Mouse (Mus musculus) embryonic fibroblast, embryonic 13.5 days (primary cell): ENCODE measurements around the gene Dhx33. TPM values are rescaled to one million over a fixed set of nuclear protein-coding genes. Genes with fewer than 3 reads are reported as not detected.

Source experiments
- H3K27ac ChIP-seq: 2 replicates; pipeline ENCODE4 v1.5.1; 2012; ENCODE audit warnings: low read length, control low read depth, inconsistent platforms; ENCODE audit not compliant: insufficient read depth
- H3K4me1 ChIP-seq: 2 replicates; pipeline ENCODE4 v1.6.1; 2011; ENCODE audit warnings: low read length; ENCODE audit not compliant: control insufficient read depth, insufficient read depth
- H3K4me3 ChIP-seq: 2 replicates; pipeline ENCODE4 v1.5.1; 2011; ENCODE audit warnings: mild to moderate bottlenecking, control low read depth, low read length; ENCODE audit not compliant: insufficient read depth
- CTCF ChIP-seq: IDR thresholded peaks from 2 replicates; pipeline ENCODE4 v1.5.1; 2011; ENCODE audit warnings: mild to moderate bottlenecking, control low read depth, low read length, moderate library complexity, borderline replicate concordance; ENCODE audit not compliant: insufficient read depth
- POLR2A ChIP-seq: IDR thresholded peaks from 2 replicates; pipeline ENCODE4 v1.6.1; 2011; ENCODE audit warnings: low read depth, mild to moderate bottlenecking, control low read depth, low read length, moderate library complexity
- polyA plus RNA-seq: library from polyadenylated mRNA; stranded (reverse); fragments of >200 nt; gene quantifications from 2 replicates; pipeline ENCODE4 v1.2.4, GENCODE M21; 2011; ENCODE audit warnings: low read depth; ENCODE audit not compliant: missing spikeins, insufficient read length

Dhx33 gene
- polyA plus RNA-seq, 1 experiment: 38.4 TPM

- Histone ChIP-seq H3K27ac (no peak overlapping the region), H3K4me3 (no peak overlapping the region), H3K4me1 (peaks cover 9% of the 10 kb centered on the region)
- TF ChIP-seq CTCF: no peak
- TF ChIP-seq POLR2A: no peak
Measured at GRCm38 (mm10) chr11:71001167-71001566, 3.1 kb downstream of the Dhx33 start.

GRCm38 (mm10) chr11:70982557-70983228 is 21.5 kb downstream of the Dhx33 start, which contains the start of gene C1qbp:
C1qbp (minus strand) TSS chr11:70983026.
- Histone ChIP-seq H3K27ac (no peak within 1 kb of the TSS), H3K4me3 (peak within 1 kb of the TSS; percentile 96), H3K4me1 (peaks cover 4% of the 10 kb centered on the region; the same call in 1 of the 2 replicates)
- TF ChIP-seq CTCF: peak; percentile 78
- peak; percentile 66 for TF ChIP-seq POLR2A

- TF ChIP-seq CTCF: no peak
- TF ChIP-seq POLR2A: no peak
- Histone ChIP-seq H3K4me1 (peaks cover 4% of the 10 kb centered on the region; the same call in 1 of the 2 replicates), H3K27ac (no peak overlapping the region), H3K4me3 (peak overlapping the region; percentile 96)
Measured at GRCm38 (mm10) chr11:70982030-70982429, 22.2 kb downstream of the Dhx33 start.

- Histone ChIP-seq H3K4me3 (peak overlapping the region; percentile 96), H3K4me1 (peaks cover 4% of the 10 kb centered on the region; the same call in 1 of the 2 replicates), H3K27ac (no peak overlapping the region)
- no peak for TF ChIP-seq POLR2A
- no peak for TF ChIP-seq CTCF
Measured at GRCm38 (mm10) chr11:70980751-70981510, 23.3 kb downstream of the Dhx33 start.

GRCm38 (mm10) chr11:70980232-70980631 is 24.0 kb downstream of the Dhx33 start:
- TF ChIP-seq CTCF (no peak), POLR2A (no peak)
- peaks cover 4% of the 10 kb centered on the region; the same call in 1 of the 2 replicates for H3K4me1 ChIP-seq
- H3K4me3 ChIP-seq: no peak overlapping the region
- no peak overlapping the region for H3K27ac ChIP-seq

GRCm38 (mm10) chr11:70977293-70977692 is 26.9 kb downstream of the Dhx33 start:
- Histone ChIP-seq H3K4me3 (no peak overlapping the region), H3K4me1 (peaks cover 4% of the 10 kb centered on the region; the same call in 1 of the 2 replicates), H3K27ac (no peak overlapping the region)
- TF ChIP-seq CTCF (no peak), POLR2A (no peak)

GRCm38 (mm10) chr11:70975193-70975592 is 29.0 kb downstream of the Dhx33 start:
- no peak for TF ChIP-seq POLR2A
- TF ChIP-seq CTCF: no peak
- H3K4me3 ChIP-seq: no peak overlapping the region
- H3K27ac ChIP-seq: no peak overlapping the region
- H3K4me1 ChIP-seq: no peaks in the 10 kb centered on the region

GRCm38 (mm10) chr11:70973947-70974346 is 30.3 kb downstream of the Dhx33 start:
- no peak overlapping the region for H3K4me3 ChIP-seq
- H3K27ac ChIP-seq: no peak overlapping the region
- no peak for TF ChIP-seq CTCF
- no peak for TF ChIP-seq POLR2A
- no peaks in the 10 kb centered on the region for H3K4me1 ChIP-seq

- H3K27ac ChIP-seq: no peak overlapping the region
- TF ChIP-seq CTCF (no peak), POLR2A (no peak)
- H3K4me1 ChIP-seq: no peaks in the 10 kb centered on the region
- H3K4me3 ChIP-seq: no peak overlapping the region
Measured at GRCm38 (mm10) chr11:70972586-70972985, 31.7 kb downstream of the Dhx33 start.
